Mouse (Mus musculus): ENCODE results near the gene Slc25a13.

The Slc25a13 gene

GRCm38 (mm10) chr6:6167339-6168126 is 49.4 kb downstream of the Slc25a13 start:
- no peak for DNase-seq (ENCODE audit: low spot score)

- DNase-seq (ENCODE audit: low spot score), result no peak
These were observed 53.9 kb downstream of the Slc25a13 start for GRCm38 (mm10) chr6:6162993-6163623.

- no peak for DNase-seq (ENCODE audit: low spot score)
These were observed 54.8 kb downstream of the Slc25a13 start for GRCm38 (mm10) chr6:6162146-6162545.

- DNase-seq (ENCODE audit: low spot score), result no peak
These were observed 56.1 kb downstream of the Slc25a13 start for GRCm38 (mm10) chr6:6160645-6161426.

- DNase-seq (ENCODE audit: low spot score), result no peak
These were observed 57.6 kb downstream of the Slc25a13 start for GRCm38 (mm10) chr6:6159221-6159859.

GRCm38 (mm10) chr6:6153426-6153825 is 63.5 kb downstream of the Slc25a13 start:
- no peak for DNase-seq (ENCODE audit: low spot score)

GRCm38 (mm10) chr6:6150811-6151210 is 66.2 kb downstream of the Slc25a13 start:
- DNase-seq (ENCODE audit: low spot score), result no peak

GRCm38 (mm10) chr6:6149751-6150150 is 67.2 kb downstream of the Slc25a13 start:
- DNase-seq (ENCODE audit: low spot score), result no peak

- no peak for DNase-seq (ENCODE audit: low spot score)
These were observed 67.6 kb downstream of the Slc25a13 start for GRCm38 (mm10) chr6:6149329-6149728.

GRCm38 (mm10) chr6:6145412-6145811 is 71.6 kb downstream of the Slc25a13 start:
- DNase-seq (ENCODE audit: low spot score), result no peak

- DNase-seq (ENCODE audit: low spot score), result no peak
These were observed 73.4 kb downstream of the Slc25a13 start for GRCm38 (mm10) chr6:6143525-6143924.

GRCm38 (mm10) chr6:6140370-6140769 is 76.6 kb downstream of the Slc25a13 start:
- no peak for DNase-seq (ENCODE audit: low spot score)

GRCm38 (mm10) chr6:6139061-6139460 is 77.9 kb downstream of the Slc25a13 start:
- DNase-seq (ENCODE audit: low spot score), result no peak

GRCm38 (mm10) chr6:6136812-6137211 is 80.2 kb downstream of the Slc25a13 start:
- DNase-seq (ENCODE audit: low spot score), result no peak

GRCm38 (mm10) chr6:6134935-6135334 is 82.0 kb downstream of the Slc25a13 start:
- no peak for DNase-seq (ENCODE audit: low spot score)

- no peak for DNase-seq (ENCODE audit: low spot score)
These were observed 83.4 kb downstream of the Slc25a13 start for GRCm38 (mm10) chr6:6133556-6134050.

- no peak for DNase-seq (ENCODE audit: low spot score)
These were observed 84.9 kb downstream of the Slc25a13 start for GRCm38 (mm10) chr6:6132047-6132446.

GRCm38 (mm10) chr6:6125620-6126019 is 91.4 kb downstream of the Slc25a13 start:
- DNase-seq (ENCODE audit: low spot score), result no peak

GRCm38 (mm10) chr6:6121904-6122303 is 95.1 kb downstream of the Slc25a13 start:
- DNase-seq (ENCODE audit: low spot score), result no peak

GRCm38 (mm10) chr6:6120841-6121240 is 96.1 kb downstream of the Slc25a13 start:
- DNase-seq (ENCODE audit: low spot score), result no peak

- no peak for DNase-seq (ENCODE audit: low spot score)
These were observed 101.2 kb downstream of the Slc25a13 start for GRCm38 (mm10) chr6:6115771-6116170.

- DNase-seq (ENCODE audit: low spot score), result no peak
These were observed 103.2 kb downstream of the Slc25a13 start for GRCm38 (mm10) chr6:6113776-6114175.

Data from spleen, adult 12 weeks (tissue).